Mouse (Mus musculus) ES-E14 (cell line): ENCODE data around the gene Gpr183.

ENCODE experiments used
- CHD2 ChIP-seq: IDR thresholded peaks from 2 replicates; pipeline ENCODE4 v1.6.1; 2014; ENCODE audit warnings: mild to moderate bottlenecking, low read depth, low read length, inconsistent platforms
- MAFK ChIP-seq: IDR thresholded peaks from 2 replicates; pipeline ENCODE4 v1.6.1; 2014; ENCODE audit warnings: mild to moderate bottlenecking, low read depth, low read length, inconsistent platforms; ENCODE audit not compliant: insufficient read depth
- ZC3H11A ChIP-seq: IDR thresholded peaks from 2 replicates; pipeline ENCODE4 v1.6.1; 2012; ENCODE audit warnings: low read depth, mild to moderate bottlenecking, inconsistent platforms, low read length, borderline replicate concordance
- ZNF384 ChIP-seq: IDR thresholded peaks from 2 replicates; pipeline ENCODE4 v1.6.1; 2012; ENCODE audit warnings: low read depth, low read length, inconsistent platforms

GRCm38 (mm10) chr14:121994171-121994700 lies 29.2 kb upstream of the Gpr183 start:
- no peak for TF ChIP-seq ZNF384
- TF ChIP-seq CHD2 = no peak
- no peak for TF ChIP-seq MAFK
- TF ChIP-seq ZC3H11A = no peak
